In genomic region chr11:70646259-70646555, GRCm38 (mm10) we compare ENCODE assay signal across 7 mouse cellular contexts. TPM values are rescaled to one million over a fixed set of nuclear protein-coding genes. Genes with fewer than 3 reads are reported as not detected.
DNase-seq lines count a peak whose midpoint lies in the region; ATAC-seq and TF ChIP-seq lines count a peak whose summit lies in the region.

No protein-coding gene starts in this region.

- no peak for TF ChIP-seq CTCF in E14TG2a.4 (conservative IDR thresholded peaks at IDR 0.05; ENCODE audit: low read length)
- TF ChIP-seq CTCF in small intestine, adult 2 months (IDR thresholded peaks at IDR 0.05; ENCODE audit: extremely low read depth, insufficient read length, insufficient replicate concordance, low read depth, low read length) = no peak

- peaks cover 54% of the 10 kb centered on the region for H3K4me1 ChIP-seq in E14TG2a.4 (replicated peaks; ENCODE audit: low read depth, low read length)
- H3K4me1 ChIP-seq in forebrain, embryonic 15.5 days = peaks cover 37% of the 10 kb centered on the region
- H3K4me1 ChIP-seq in small intestine, adult 2 months (ENCODE audit: control insufficient read depth, insufficient read depth, insufficient read length, low read length) = peaks cover 23% of the 10 kb centered on the region

- TF ChIP-seq POLR2A in small intestine, adult 2 months (IDR thresholded peaks at IDR 0.05; ENCODE audit: low read depth, low read length) = no peak

- ATAC-seq in forebrain, embryonic 15.5 days (replicated peaks) = no peak

- peak overlapping the region; percentile 98 for H3K27ac ChIP-seq in forebrain, embryonic 15.5 days (replicated peaks)
- H3K27ac ChIP-seq in small intestine, adult 2 months (ENCODE audit: insufficient read depth, low read depth, low read length) = peak overlapping the region; percentile 73

- peak overlapping the region; percentile 87 for H3K9ac ChIP-seq in forebrain, embryonic 15.5 days (replicated peaks)

- H3K9me3 ChIP-seq in E14TG2a.4 (ENCODE audit: low read length) = peaks cover 24% of the 10 kb centered on the region
- no peaks in the 10 kb centered on the region for H3K9me3 ChIP-seq in forebrain, embryonic 15.5 days

- H3K4me2 ChIP-seq in forebrain, embryonic 15.5 days (replicated peaks) = peak overlapping the region; percentile 75

- peak; percentile 43 for DNase-seq in 3T3-L1 (ENCODE audit: low read depth, low spot score)
- DNase-seq in kidney, postnatal 36 days = peak; percentile 60 to 62
- no peak for DNase-seq in adipocyte (ENCODE audit: low spot score)
- DNase-seq in MN1 (ENCODE audit: low spot score) = no peak

- peak overlapping the region; percentile 92 for H3K4me3 ChIP-seq in E14TG2a.4 (replicated peaks; ENCODE audit: low read length)
- peak overlapping the region; percentile 65 for H3K4me3 ChIP-seq in forebrain, embryonic 15.5 days
- H3K4me3 ChIP-seq in small intestine, adult 2 months (ENCODE audit: low read depth, low read length) = peak overlapping the region; percentile 77

- WGBS in forebrain, embryonic 15.5 days = 8% methylated on average over 3 of the region's 3 CpGs
- WGBS in small intestine, adult 2 months = 6% methylated on average over 3 of the region's 3 CpGs

- H3K27me3 ChIP-seq in E14TG2a.4 (ENCODE audit: insufficient read depth, low read length) = no peaks in the 10 kb centered on the region
- H3K27me3 ChIP-seq in forebrain, embryonic 15.5 days = no peaks in the 10 kb centered on the region
- no peaks in the 10 kb centered on the region for H3K27me3 ChIP-seq in small intestine, adult 2 months (ENCODE audit: control insufficient read depth, insufficient read depth, low read length)

- peaks cover 67% of the 10 kb centered on the region for H3K36me3 ChIP-seq in E14TG2a.4 (ENCODE audit: insufficient read depth, low read length)
- H3K36me3 ChIP-seq in forebrain, embryonic 15.5 days = peaks cover 42% of the 10 kb centered on the region
- peaks cover 43% of the 10 kb centered on the region for H3K36me3 ChIP-seq in small intestine, adult 2 months (ENCODE audit: control insufficient read depth, insufficient read depth, low read length)

RNA-seq across cellular contexts. Expression of gene Rnf167, which starts 0.8 kb away (rescaled TPM):
- polyA plus RNA-seq in forebrain, embryonic 15.5 days (2015; fragmentation: Nextera tagmentation; extraction: Ambion mirVana) = 126 and 130 TPM in 2 replicates
- 43.0 and 114 TPM in 2 replicates for polyA plus RNA-seq in small intestine, adult 2 months (2012; rRNA removed)

RNA-seq across cellular contexts. Expression of gene Slc25a11, which starts 1.1 kb away (rescaled TPM):
- 167 and 168 TPM in 2 replicates for polyA plus RNA-seq in forebrain, embryonic 15.5 days (2015; fragmentation: Nextera tagmentation; extraction: Ambion mirVana)
- polyA plus RNA-seq in small intestine, adult 2 months (2012; rRNA removed) = 109 and 147 TPM in 2 replicates

RNA-seq across cellular contexts. Expression of gene Gp1ba, which starts 7.3 kb away (rescaled TPM):
- 0.08 and 0.24 TPM in 2 replicates for polyA plus RNA-seq in forebrain, embryonic 15.5 days (2015; fragmentation: Nextera tagmentation; extraction: Ambion mirVana)
- 0.04 and 0.22 TPM in 2 replicates for polyA plus RNA-seq in small intestine, adult 2 months (2012; rRNA removed)

RNA-seq across cellular contexts. Expression of gene Pfn1, which starts 8.2 kb away (rescaled TPM):
- polyA plus RNA-seq in forebrain, embryonic 15.5 days (2015; fragmentation: Nextera tagmentation; extraction: Ambion mirVana) = 683 and 724 TPM in 2 replicates
- 2,319 and 5,668 TPM in 2 replicates for polyA plus RNA-seq in small intestine, adult 2 months (2012; rRNA removed)

RNA-seq across cellular contexts. Expression of gene Eno3, which starts 10.8 kb away (rescaled TPM):
- 6.3 and 8.4 TPM in 2 replicates for polyA plus RNA-seq in forebrain, embryonic 15.5 days (2015; fragmentation: Nextera tagmentation; extraction: Ambion mirVana)
- 3.3 and 12.7 TPM in 2 replicates for polyA plus RNA-seq in small intestine, adult 2 months (2012; rRNA removed)

Comparison
In these comparisons a context has a peak if more than half of its experiments do, and no peak if none do; other contexts are left out.
1. DNase-seq: peak in 3T3-L1 (single experiment) and kidney, postnatal 36 days (2 of 2); none in adipocyte (single experiment) and MN1 (single experiment).
2. Peak in every context shown above with its lines, with median percentiles within 50 percentile points of each other: H3K4me3 ChIP-seq.